In the genomic region with DNA sequence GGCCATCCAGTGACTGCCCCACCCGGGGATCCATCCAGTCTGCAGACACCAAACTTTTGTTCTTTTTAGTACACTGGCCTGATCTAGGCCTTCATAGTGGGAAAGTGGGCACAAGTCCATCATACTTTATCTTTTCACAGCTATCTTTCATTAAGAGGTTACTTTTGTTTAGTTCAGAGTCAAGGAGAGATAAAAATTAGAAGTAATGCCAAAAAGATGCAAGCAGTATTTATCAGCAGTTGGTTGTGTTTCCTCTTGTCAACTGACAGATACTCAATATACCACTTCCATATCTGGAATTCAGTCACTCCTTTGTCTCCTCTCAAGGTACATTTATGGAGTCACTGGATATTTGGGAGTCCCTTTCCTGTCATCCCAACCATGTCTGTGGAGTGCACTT, we compare ENCODE assay signal across 27 mouse cellular contexts.
"Had no signal": no experiment of that assay in that cellular context is flagged by ENCODE, and none has a peak within 500 bp of the region (broad histone marks: within the 10 kb centered on the region; RNA-seq: fewer than 3 reads in every experiment).

No protein-coding gene starts in this region.

- H3K27me3 ChIP-seq: embryonic facial prominence, embryonic 12.5 days; embryonic facial prominence, embryonic 13.5 days; embryonic facial prominence, embryonic 15.5 days; forebrain, embryonic 12.5 days; forebrain, embryonic 13.5 days; forebrain, embryonic 15.5 days had no signal

- H3K36me3 ChIP-seq: embryonic facial prominence, embryonic 10.5 days; embryonic facial prominence, embryonic 12.5 days; embryonic facial prominence, embryonic 13.5 days; embryonic facial prominence, embryonic 15.5 days; forebrain, embryonic 10.5 days; forebrain, embryonic 12.5 days; forebrain, embryonic 15.5 days had no signal

- DNase-seq: cerebellum, adult 8-10 months; cerebellum, adult 9-10 months; cerebellum, adult 9-11 months; cerebellum, postnatal 10 days; cerebellum, postnatal 14 days; cerebellum, postnatal 25 days; cerebellum, postnatal 36 days; embryo, embryonic 11 days; forebrain, postnatal 0 days; gastrocnemius, adult 2 months; gastrocnemius, postnatal 10 days; gastrocnemius, postnatal 14 days; gastrocnemius, postnatal 25 days; gastrocnemius, postnatal 36 days; heart, adult 18-20 months; heart, adult 2 months had no signal

- H3K9me3 ChIP-seq: embryonic facial prominence, embryonic 10.5 days; embryonic facial prominence, embryonic 12.5 days; embryonic facial prominence, embryonic 13.5 days; embryonic facial prominence, embryonic 15.5 days; forebrain, embryonic 10.5 days; forebrain, embryonic 12.5 days; forebrain, embryonic 13.5 days; forebrain, embryonic 15.5 days had no signal

- H3K4me3 ChIP-seq: embryonic facial prominence, embryonic 10.5 days; embryonic facial prominence, embryonic 12.5 days; embryonic facial prominence, embryonic 13.5 days; embryonic facial prominence, embryonic 15.5 days; erythroblast, embryonic 14.5 days; forebrain, embryonic 10.5 days; forebrain, embryonic 12.5 days; forebrain, embryonic 13.5 days; forebrain, embryonic 15.5 days; gastrocnemius, adult 2 months; heart, adult 2 months had no signal

- H3K4me2 ChIP-seq: embryonic facial prominence, embryonic 12.5 days; embryonic facial prominence, embryonic 13.5 days; embryonic facial prominence, embryonic 15.5 days; forebrain, embryonic 12.5 days; forebrain, embryonic 13.5 days; forebrain, embryonic 15.5 days had no signal

- ATAC-seq: forebrain, embryonic 13.5 days; forebrain, embryonic 14.5 days; forebrain, embryonic 15.5 days; forebrain, embryonic 16.5 days; forebrain, postnatal 0 days had no signal

- H3K4me1 ChIP-seq: embryonic facial prominence, embryonic 10.5 days; embryonic facial prominence, embryonic 12.5 days; embryonic facial prominence, embryonic 13.5 days; embryonic facial prominence, embryonic 15.5 days; forebrain, embryonic 10.5 days; forebrain, embryonic 12.5 days; forebrain, embryonic 13.5 days; forebrain, embryonic 15.5 days had no signal

- H3K27ac ChIP-seq: embryonic facial prominence, embryonic 10.5 days; embryonic facial prominence, embryonic 12.5 days; embryonic facial prominence, embryonic 13.5 days; embryonic facial prominence, embryonic 15.5 days; forebrain, embryonic 10.5 days; forebrain, embryonic 12.5 days; forebrain, embryonic 13.5 days; forebrain, embryonic 15.5 days; gastrocnemius, adult 2 months; heart, adult 2 months had no signal

- H3K9ac ChIP-seq: embryonic facial prominence, embryonic 12.5 days; embryonic facial prominence, embryonic 13.5 days; embryonic facial prominence, embryonic 15.5 days; forebrain, embryonic 12.5 days; forebrain, embryonic 13.5 days; forebrain, embryonic 15.5 days; forebrain, postnatal 0 days had no signal
